Mouse (Mus musculus): ENCODE measurements around the gene Gm14569. TPM values are rescaled to one million over a fixed set of nuclear protein-coding genes. Genes with fewer than 3 reads are reported as not detected.

Gene Gm14569
- polyA plus RNA-seq, 1 experiment from 2014 or later: not detected

- no peak overlapping the region for H3K4me3 ChIP-seq (ENCODE audit: low read length)
- no peak overlapping the region for H3K9ac ChIP-seq (ENCODE audit: low read length)
- H3K27ac ChIP-seq (ENCODE audit: low read length): no peak overlapping the region
- no peak overlapping the region for H3K4me2 ChIP-seq (ENCODE audit: low read depth, low read length)
- H3K36me3 ChIP-seq (ENCODE audit: control insufficient read depth, insufficient read depth): no peaks in the 10 kb centered on the region
- H3K27me3 ChIP-seq (ENCODE audit: control insufficient read depth, insufficient read depth, low read length): no peaks in the 10 kb centered on the region
- 74% methylated on average over 3 of the region's 3 CpGs for WGBS
- 0 out of 2 replicates have a peak, but pooled peaks cover 3% of the 10 kb centered on the region for H3K9me3 ChIP-seq (replicated peaks; ENCODE audit: control insufficient read depth, low read length)
- ATAC-seq (replicated peaks; ENCODE audit: extremely low read depth, insufficient read depth, low FRiP score): no peak
- no peaks in the 10 kb centered on the region for H3K4me1 ChIP-seq (ENCODE audit: control insufficient read depth, insufficient read depth, low read length)
Observed at GRCm38 (mm10) chrX:36474873-36475272, 16.8 kb downstream of the Gm14569 start.

GRCm38 (mm10) chrX:36474103-36474751 is 17.4 kb downstream of the Gm14569 start:
- 52% methylated on average over 6 of the region's 6 CpGs for WGBS
- H3K9me3 ChIP-seq (replicated peaks; ENCODE audit: control insufficient read depth, low read length): 0 out of 2 replicates have a peak, but pooled peaks cover 3% of the 10 kb centered on the region
- H3K36me3 ChIP-seq (ENCODE audit: control insufficient read depth, insufficient read depth): no peaks in the 10 kb centered on the region
- no peaks in the 10 kb centered on the region for H3K4me1 ChIP-seq (ENCODE audit: control insufficient read depth, insufficient read depth, low read length)
- no peak overlapping the region for H3K27ac ChIP-seq (ENCODE audit: low read length)
- H3K4me2 ChIP-seq (ENCODE audit: low read depth, low read length): no peak overlapping the region
- H3K9ac ChIP-seq (ENCODE audit: low read length): no peak overlapping the region
- ATAC-seq (replicated peaks; ENCODE audit: extremely low read depth, insufficient read depth, low FRiP score): no peak
- H3K27me3 ChIP-seq (ENCODE audit: control insufficient read depth, insufficient read depth, low read length): no peaks in the 10 kb centered on the region
- no peak overlapping the region for H3K4me3 ChIP-seq (ENCODE audit: low read length)

- H3K36me3 ChIP-seq (ENCODE audit: control insufficient read depth, insufficient read depth): no peaks in the 10 kb centered on the region
- WGBS: 37% methylated on average over 1 of the region's 1 CpGs
- H3K4me3 ChIP-seq (ENCODE audit: low read length): no peak overlapping the region
- H3K9ac ChIP-seq (ENCODE audit: low read length): no peak overlapping the region
- H3K4me2 ChIP-seq (ENCODE audit: low read depth, low read length): no peak overlapping the region
- H3K27ac ChIP-seq (ENCODE audit: low read length): no peak overlapping the region
- H3K27me3 ChIP-seq (ENCODE audit: control insufficient read depth, insufficient read depth, low read length): no peaks in the 10 kb centered on the region
- H3K9me3 ChIP-seq (replicated peaks; ENCODE audit: control insufficient read depth, low read length): no peaks in the 10 kb centered on the region
- ATAC-seq (replicated peaks; ENCODE audit: extremely low read depth, insufficient read depth, low FRiP score): no peak
- no peaks in the 10 kb centered on the region for H3K4me1 ChIP-seq (ENCODE audit: control insufficient read depth, insufficient read depth, low read length)
Observed at GRCm38 (mm10) chrX:36456031-36456430, 35.6 kb downstream of the Gm14569 start.

GRCm38 (mm10) chrX:36437932-36438331 is 53.7 kb downstream of the Gm14569 start:
- no peaks in the 10 kb centered on the region for H3K36me3 ChIP-seq (ENCODE audit: control insufficient read depth, insufficient read depth)
- H3K4me3 ChIP-seq (ENCODE audit: low read length): no peak overlapping the region
- no peak for ATAC-seq (replicated peaks; ENCODE audit: extremely low read depth, insufficient read depth, low FRiP score)
- H3K4me2 ChIP-seq (ENCODE audit: low read depth, low read length): no peak overlapping the region
- 87% methylated on average over 1 of the region's 1 CpGs for WGBS
- H3K9ac ChIP-seq (ENCODE audit: low read length): no peak overlapping the region
- no peak overlapping the region for H3K27ac ChIP-seq (ENCODE audit: low read length)
- no peaks in the 10 kb centered on the region for H3K9me3 ChIP-seq (replicated peaks; ENCODE audit: control insufficient read depth, low read length)
- H3K4me1 ChIP-seq (ENCODE audit: control insufficient read depth, insufficient read depth, low read length): no peaks in the 10 kb centered on the region
- H3K27me3 ChIP-seq (ENCODE audit: control insufficient read depth, insufficient read depth, low read length): no peaks in the 10 kb centered on the region

- H3K9ac ChIP-seq (ENCODE audit: low read length): no peak overlapping the region
- H3K4me2 ChIP-seq (ENCODE audit: low read depth, low read length): no peak overlapping the region
- H3K4me3 ChIP-seq (ENCODE audit: low read length): no peak overlapping the region
- ATAC-seq (replicated peaks; ENCODE audit: extremely low read depth, insufficient read depth, low FRiP score): no peak
- 44% methylated on average over 6 of the region's 6 CpGs for WGBS
- no peaks in the 10 kb centered on the region for H3K27me3 ChIP-seq (ENCODE audit: control insufficient read depth, insufficient read depth, low read length)
- H3K36me3 ChIP-seq (ENCODE audit: control insufficient read depth, insufficient read depth): no peaks in the 10 kb centered on the region
- H3K27ac ChIP-seq (ENCODE audit: low read length): no peak overlapping the region
- H3K9me3 ChIP-seq (replicated peaks; ENCODE audit: control insufficient read depth, low read length): no peaks in the 10 kb centered on the region
- no peaks in the 10 kb centered on the region for H3K4me1 ChIP-seq (ENCODE audit: control insufficient read depth, insufficient read depth, low read length)
Observed at GRCm38 (mm10) chrX:36434993-36435392, 56.6 kb downstream of the Gm14569 start.

GRCm38 (mm10) chrX:36419153-36419552 is 72.5 kb downstream of the Gm14569 start:
- ATAC-seq (replicated peaks; ENCODE audit: extremely low read depth, insufficient read depth, low FRiP score): no peak

GRCm38 (mm10) chrX:36402316-36402715 is 89.3 kb downstream of the Gm14569 start:
- WGBS: 53% methylated on average over 6 of the region's 6 CpGs
- no peak overlapping the region for H3K4me2 ChIP-seq (ENCODE audit: low read depth, low read length)

More at GRCm38 (mm10) chrX:36419153-36419552, 72.5 kb downstream of the Gm14569 start:
- Histone ChIP-seq H3K4me3 (ENCODE audit: low read length) (no peak overlapping the region), H3K9me3 (replicated peaks; ENCODE audit: control insufficient read depth, low read length) (no peaks in the 10 kb centered on the region), H3K36me3 (ENCODE audit: control insufficient read depth, insufficient read depth) (no peaks in the 10 kb centered on the region), H3K27me3 (ENCODE audit: control insufficient read depth, insufficient read depth, low read length) (no peaks in the 10 kb centered on the region), H3K27ac (ENCODE audit: low read length) (no peak overlapping the region), H3K4me1 (ENCODE audit: control insufficient read depth, insufficient read depth, low read length) (no peaks in the 10 kb centered on the region), H3K9ac (ENCODE audit: low read length) (no peak overlapping the region), H3K4me2 (ENCODE audit: low read depth, low read length) (no peak overlapping the region)
- WGBS: 78% methylated on average over 3 of the region's 3 CpGs

GRCm38 (mm10) chrX:36400980-36401379 is 90.7 kb downstream of the Gm14569 start, which contains the start of gene Gm6268:
Gene Gm6268, plus strand, starts transcription at chrX:36401280.
- no peak within 1 kb of the TSS for H3K4me2 ChIP-seq (ENCODE audit: low read depth, low read length)
- no peaks in the 10 kb centered on the region for H3K27me3 ChIP-seq (ENCODE audit: control insufficient read depth, insufficient read depth, low read length)
- H3K4me3 ChIP-seq (ENCODE audit: low read length): no peak within 1 kb of the TSS
- H3K27ac ChIP-seq (ENCODE audit: low read length): no peak within 1 kb of the TSS
- ATAC-seq (replicated peaks; ENCODE audit: extremely low read depth, insufficient read depth, low FRiP score): no peak
- no peaks in the 10 kb centered on the region for H3K9me3 ChIP-seq (replicated peaks; ENCODE audit: control insufficient read depth, low read length)
- H3K9ac ChIP-seq (ENCODE audit: low read length): no peak within 1 kb of the TSS
- H3K4me1 ChIP-seq (ENCODE audit: control insufficient read depth, insufficient read depth, low read length): no peaks in the 10 kb centered on the region
- no peaks in the 10 kb centered on the region for H3K36me3 ChIP-seq (ENCODE audit: control insufficient read depth, insufficient read depth)
- WGBS: 89% methylated on average over 13 of the region's 13 CpGs

More at GRCm38 (mm10) chrX:36402316-36402715, 89.3 kb downstream of the Gm14569 start:
- ATAC-seq (replicated peaks; ENCODE audit: extremely low read depth, insufficient read depth, low FRiP score): no peak
- no peaks in the 10 kb centered on the region for H3K36me3 ChIP-seq (ENCODE audit: control insufficient read depth, insufficient read depth)
- no peaks in the 10 kb centered on the region for H3K4me1 ChIP-seq (ENCODE audit: control insufficient read depth, insufficient read depth, low read length)
- H3K27me3 ChIP-seq (ENCODE audit: control insufficient read depth, insufficient read depth, low read length): no peaks in the 10 kb centered on the region
- no peak overlapping the region for H3K27ac ChIP-seq (ENCODE audit: low read length)
- no peak overlapping the region for H3K4me3 ChIP-seq (ENCODE audit: low read length)
- H3K9ac ChIP-seq (ENCODE audit: low read length): no peak overlapping the region
- no peaks in the 10 kb centered on the region for H3K9me3 ChIP-seq (replicated peaks; ENCODE audit: control insufficient read depth, low read length)

- Histone ChIP-seq H3K4me1 (ENCODE audit: control insufficient read depth, insufficient read depth, low read length) (no peaks in the 10 kb centered on the region), H3K4me3 (ENCODE audit: low read length) (no peak overlapping the region), H3K9me3 (replicated peaks; ENCODE audit: control insufficient read depth, low read length) (no peaks in the 10 kb centered on the region), H3K36me3 (ENCODE audit: control insufficient read depth, insufficient read depth) (no peaks in the 10 kb centered on the region), H3K4me2 (ENCODE audit: low read depth, low read length) (no peak overlapping the region), H3K9ac (ENCODE audit: low read length) (no peak overlapping the region), H3K27ac (ENCODE audit: low read length) (no peak overlapping the region), H3K27me3 (ENCODE audit: control insufficient read depth, insufficient read depth, low read length) (no peaks in the 10 kb centered on the region)
- 35% methylated on average over 6 of the region's 6 CpGs for WGBS
- ATAC-seq (replicated peaks; ENCODE audit: extremely low read depth, insufficient read depth, low FRiP score): no peak
Observed at GRCm38 (mm10) chrX:36393279-36393678, 98.4 kb downstream of the Gm14569 start.
